Mouse (Mus musculus) midbrain, embryonic 16.5 days (tissue): ENCODE measurements around the gene Mrpl21. TPM values are rescaled to one million over a fixed set of nuclear protein-coding genes. Genes with fewer than 3 reads are reported as not detected.

Experiments
- ATAC-seq: fragments of 200-750 bp; cut with Nextera tagmentation; 2 replicates; pipeline ENCODE4 v1.8.0; 2017; ENCODE audit warnings: moderate TSS enrichment
- H3K27ac ChIP-seq: fragments of 300-500 bp; sonication (generic); 2 replicates; pipeline ENCODE4 v1.5.1; 2014; ENCODE audit warnings: mild to moderate bottlenecking, low read length, mixed read lengths
- H3K27me3 ChIP-seq: fragments of 300-500 bp; sonication (generic); 2 replicates; pipeline ENCODE4 v1.6.1; 2014; ENCODE audit warnings: low read depth, low read length, mixed read lengths; ENCODE audit not compliant: control insufficient read depth, insufficient read depth
- H3K36me3 ChIP-seq: fragments of 300-500 bp; sonication (generic); 2 replicates; pipeline ENCODE4 v1.6.1; 2014; ENCODE audit warnings: mild to moderate bottlenecking, low read length, moderate library complexity, mixed read lengths; ENCODE audit not compliant: control insufficient read depth, insufficient read depth
- H3K4me1 ChIP-seq: fragments of 300-500 bp; sonication (generic); 2 replicates; pipeline ENCODE4 v1.6.1; 2014; ENCODE audit warnings: mild to moderate bottlenecking, low read length, mixed read lengths; ENCODE audit not compliant: control insufficient read depth, insufficient read depth
- H3K4me2 ChIP-seq: fragments of 300-500 bp; sonication (generic); 2 replicates; pipeline ENCODE4 v1.6.1; 2014; ENCODE audit warnings: mild to moderate bottlenecking, low read length, mixed read lengths
- H3K4me3 ChIP-seq: fragments of 300-500 bp; sonication (generic); 2 replicates; pipeline ENCODE4 v1.5.1; 2014; ENCODE audit warnings: low read depth, mild to moderate bottlenecking, low read length, moderate library complexity, mixed read lengths
- H3K9ac ChIP-seq: fragments of 300-500 bp; sonication (generic); 2 replicates; pipeline ENCODE4 v1.6.1; 2014; ENCODE audit warnings: low read depth, low read length, mixed read lengths
- H3K9me3 ChIP-seq: fragments of 300-500 bp; sonication (generic); replicated peaks from 2 replicates; pipeline ENCODE4 v1.6.1; 2014; ENCODE audit warnings: mild to moderate bottlenecking, low read length, mixed read lengths; ENCODE audit not compliant: control insufficient read depth, poor library complexity, severe bottlenecking
- WGBS: fragments of 180-500 bp; shearing (Covaris S2); extraction: QIAGEN DNeasy Blood & Tissue Kit; methylation state at CpG from one replicate; pipeline ENCODE4 v1.1.7; 2014; 5-methylcytosine and 5-hydroxymethylcytosine counted together
- polyA plus RNA-seq: library from polyadenylated mRNA; unstranded; fragments of >200 nt; fragmentation: Nextera tagmentation; extraction: Ambion mirVana; gene quantifications from 2 replicates; pipeline ENCODE4 v1.2.1, GENCODE M21; 2015

The Mrpl21 gene
- polyA plus RNA-seq, 1 experiment from 2014 or later, result 93.9 TPM

- ATAC-seq, result peak; percentile 56; the same call in 1 of the 2 replicates
- Histone ChIP-seq H3K36me3 (peaks cover 33% of the 10 kb centered on the region; the same call in 1 of the 2 replicates), H3K4me1 (no peaks in the 10 kb centered on the region), H3K27me3 (no peaks in the 10 kb centered on the region), H3K4me3 (no peak overlapping the region), H3K4me2 (no peak overlapping the region), H3K9ac (no peak overlapping the region), H3K9me3 (no peaks in the 10 kb centered on the region), H3K27ac (no peak overlapping the region)
- 81% methylated on average over 2 of the region's 2 CpGs for WGBS
Measured at GRCm38 (mm10) chr19:3292028-3292427, 9.3 kb downstream of the Mrpl21 start.

- Histone ChIP-seq H3K36me3 (peaks cover 28% of the 10 kb centered on the region; the same call in 1 of the 2 replicates), H3K4me2 (no peak overlapping the region), H3K9ac (no peak overlapping the region), H3K27me3 (no peaks in the 10 kb centered on the region), H3K4me1 (no peaks in the 10 kb centered on the region), H3K4me3 (no peak overlapping the region), H3K27ac (no peak overlapping the region), H3K9me3 (no peaks in the 10 kb centered on the region)
- ATAC-seq, result no peak
- 98% methylated on average over 1 of the region's 1 CpGs for WGBS
Measured at GRCm38 (mm10) chr19:3292993-3293392, 10.3 kb downstream of the Mrpl21 start.

GRCm38 (mm10) chr19:3295245-3295644 lies 12.5 kb downstream of the Mrpl21 start:
- no peaks in the 10 kb centered on the region for H3K27me3 ChIP-seq
- no peak overlapping the region for H3K4me2 ChIP-seq
- no peak overlapping the region for H3K4me3 ChIP-seq
- no peaks in the 10 kb centered on the region for H3K4me1 ChIP-seq
- 92% methylated on average over 6 of the region's 6 CpGs for WGBS
- ATAC-seq, result no peak
- no peak overlapping the region for H3K27ac ChIP-seq
- no peak overlapping the region for H3K9ac ChIP-seq
- no peaks in the 10 kb centered on the region for H3K9me3 ChIP-seq
- H3K36me3 ChIP-seq, result peaks cover 13% of the 10 kb centered on the region; the same call in 1 of the 2 replicates

- H3K4me1 ChIP-seq, result no peaks in the 10 kb centered on the region
- no peak overlapping the region for H3K4me3 ChIP-seq
- no peak overlapping the region for H3K27ac ChIP-seq
- H3K4me2 ChIP-seq, result no peak overlapping the region
- no peak for ATAC-seq
- H3K9me3 ChIP-seq, result no peaks in the 10 kb centered on the region
- H3K9ac ChIP-seq, result no peak overlapping the region
- peaks cover 5% of the 10 kb centered on the region; the same call in 1 of the 2 replicates for H3K36me3 ChIP-seq
- no peaks in the 10 kb centered on the region for H3K27me3 ChIP-seq
Measured at GRCm38 (mm10) chr19:3297034-3297433, 14.3 kb downstream of the Mrpl21 start.

GRCm38 (mm10) chr19:3297775-3298174 lies 15.1 kb downstream of the Mrpl21 start:
- H3K9me3 ChIP-seq, result no peaks in the 10 kb centered on the region
- no peak overlapping the region for H3K4me3 ChIP-seq
- no peaks in the 10 kb centered on the region for H3K27me3 ChIP-seq
- 0 out of 2 replicates have a peak, but pooled peaks cover 1% of the 10 kb centered on the region for H3K36me3 ChIP-seq
- no peak overlapping the region for H3K4me2 ChIP-seq
- 92% methylated on average over 7 of the region's 7 CpGs for WGBS
- H3K9ac ChIP-seq, result no peak overlapping the region
- H3K27ac ChIP-seq, result no peak overlapping the region
- H3K4me1 ChIP-seq, result no peaks in the 10 kb centered on the region
- ATAC-seq, result no peak

GRCm38 (mm10) chr19:3304017-3304416 lies 21.3 kb downstream of the Mrpl21 start:
- H3K9ac ChIP-seq, result no peak overlapping the region
- no peak overlapping the region for H3K4me2 ChIP-seq
- 55% methylated on average over 4 of the region's 4 CpGs for WGBS
- no peak for ATAC-seq
- H3K9me3 ChIP-seq, result no peaks in the 10 kb centered on the region
- no peaks in the 10 kb centered on the region for H3K27me3 ChIP-seq
- no peaks in the 10 kb centered on the region for H3K36me3 ChIP-seq
- no peak overlapping the region for H3K4me3 ChIP-seq
- no peaks in the 10 kb centered on the region for H3K4me1 ChIP-seq
- no peak overlapping the region for H3K27ac ChIP-seq

- H3K27me3 ChIP-seq, result no peaks in the 10 kb centered on the region
- H3K9ac ChIP-seq, result no peak overlapping the region
- H3K4me3 ChIP-seq, result no peak overlapping the region
- ATAC-seq, result no peak
- 53% methylated on average over 16 of the region's 16 CpGs for WGBS
- no peak overlapping the region for H3K4me2 ChIP-seq
- no peaks in the 10 kb centered on the region for H3K4me1 ChIP-seq
- H3K27ac ChIP-seq, result no peak overlapping the region
- H3K36me3 ChIP-seq, result no peaks in the 10 kb centered on the region
- H3K9me3 ChIP-seq, result no peaks in the 10 kb centered on the region
Measured at GRCm38 (mm10) chr19:3307175-3307949, 24.7 kb downstream of the Mrpl21 start.

GRCm38 (mm10) chr19:3319341-3319740 lies 36.6 kb downstream of the Mrpl21 start:
- Histone ChIP-seq H3K4me1 (peaks cover 19% of the 10 kb centered on the region), H3K36me3 (no peaks in the 10 kb centered on the region), H3K9ac (no peak overlapping the region), H3K4me3 (no peak overlapping the region), H3K27me3 (peaks cover 20% of the 10 kb centered on the region), H3K4me2 (no peak overlapping the region), H3K27ac (no peak overlapping the region), H3K9me3 (no peaks in the 10 kb centered on the region)
- WGBS, result 94% methylated on average over 2 of the region's 2 CpGs
- ATAC-seq, result no peak

GRCm38 (mm10) chr19:3320086-3320485 lies 37.4 kb downstream of the Mrpl21 start:
- Histone ChIP-seq H3K4me1 (peaks cover 24% of the 10 kb centered on the region), H3K9ac (no peak overlapping the region), H3K9me3 (no peaks in the 10 kb centered on the region), H3K27ac (no peak overlapping the region), H3K27me3 (peaks cover 20% of the 10 kb centered on the region), H3K36me3 (no peaks in the 10 kb centered on the region), H3K4me2 (no peak overlapping the region), H3K4me3 (no peak overlapping the region)
- WGBS, result 84% methylated on average over 7 of the region's 7 CpGs
- ATAC-seq, result no peak
